Mouse (Mus musculus) heart, postnatal 14 days (tissue): ENCODE results near the gene Ltbp4. TPM values are rescaled to one million over a fixed set of nuclear protein-coding genes. Genes with fewer than 3 reads are reported as not detected.

Experiments used
- DNase-seq, 2 experiments: peaks; one replicate each; pipeline ENCODE4 v3.0.0; 2021 to 2022
- intact Hi-C: fragments of 180-260 bp; cut with DNase I; formaldehyde crosslinking; loops from one replicate; pipeline ENCODE4 v1.15.1; 2025
- total RNA-seq, 2 experiments: library from RNA; stranded (reverse); gene quantifications; 2 replicates each; pipeline ENCODE4 v1.2.3; 2021

Ltbp4 gene
- total RNA-seq, 2 experiments from 2014 or later, result 354 to 358 TPM

GRCm38 (mm10) chr7:27276021-27276420, 61.5 kb downstream of the Ltbp4 start:
- DNase-seq, result no peak
- intact Hi-C loops, result loop anchor here (2.0 to 5.0 kb wide), 3 partner anchors 34 to 499 kb away; no protein-coding TSS in a partner anchor

DNA sequence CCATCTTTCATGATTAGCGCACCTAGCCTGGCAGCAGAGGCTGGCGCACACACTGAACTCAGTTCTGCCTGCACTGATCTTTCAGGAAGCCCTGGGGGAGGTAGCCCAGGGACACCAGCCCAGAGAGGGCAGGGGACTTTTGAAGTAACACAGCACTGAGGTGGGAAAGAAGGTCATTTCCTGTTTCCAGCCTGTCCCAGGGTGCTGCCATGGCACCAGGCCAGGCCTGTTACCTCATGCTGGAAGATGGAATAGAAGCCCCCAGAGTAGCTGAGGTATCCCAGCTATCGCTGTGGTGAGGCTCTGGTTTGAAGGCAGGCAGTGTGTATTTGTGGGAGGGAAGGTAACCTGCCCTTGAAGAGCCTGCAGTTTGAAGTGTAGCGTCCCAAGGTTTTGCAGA, 62.6 kb downstream of the Ltbp4 start:
- no peak for DNase-seq
- intact Hi-C loops, result loop anchor here (5.0 kb wide), 2 partner anchors 33 to 498 kb away; no protein-coding TSS in a partner anchor

- intact Hi-C loops, result no loop called here
- peak in 1 of 2 experiments; percentile 43 for DNase-seq
Measured at GRCm38 (mm10) chr7:27273739-27274351, 63.6 kb downstream of the Ltbp4 start.

- intact Hi-C loops, result no loop called here
- DNase-seq, result no peak
Measured at GRCm38 (mm10) chr7:27271423-27271822, 66.1 kb downstream of the Ltbp4 start.

GRCm38 (mm10) chr7:27266515-27267128, 70.9 kb downstream of the Ltbp4 start:
- intact Hi-C loops, result no loop called here
- DNase-seq, result no peak

DNA sequence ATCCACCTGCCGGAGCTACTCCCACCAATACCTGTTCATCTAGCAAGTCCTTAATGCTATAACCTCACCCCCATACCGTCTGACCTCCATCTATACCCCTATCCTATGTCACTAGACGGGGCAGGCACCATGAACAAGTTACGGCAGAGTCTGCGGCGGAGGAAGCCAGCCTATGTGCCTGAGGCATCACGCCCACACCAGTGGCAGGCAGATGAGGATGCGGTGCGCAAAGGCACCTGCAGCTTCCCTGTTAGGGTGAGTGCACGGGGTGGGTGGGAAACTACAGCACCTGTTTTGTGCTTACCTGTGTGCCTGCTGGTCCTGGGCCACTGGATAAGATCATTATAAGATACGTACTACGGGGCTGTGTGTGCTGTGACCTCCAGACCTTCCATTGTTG, 72.7 kb downstream of the Ltbp4 start:
- DNase-seq, result no peak
- intact Hi-C loops, result no loop called here

GRCm38 (mm10) chr7:27261888-27262287, 75.6 kb downstream of the Ltbp4 start:
- intact Hi-C loops, result no loop called here
- DNase-seq, result no peak

GRCm38 (mm10) chr7:27260856-27261255, 76.6 kb downstream of the Ltbp4 start:
- intact Hi-C loops, result no loop called here

DNA sequence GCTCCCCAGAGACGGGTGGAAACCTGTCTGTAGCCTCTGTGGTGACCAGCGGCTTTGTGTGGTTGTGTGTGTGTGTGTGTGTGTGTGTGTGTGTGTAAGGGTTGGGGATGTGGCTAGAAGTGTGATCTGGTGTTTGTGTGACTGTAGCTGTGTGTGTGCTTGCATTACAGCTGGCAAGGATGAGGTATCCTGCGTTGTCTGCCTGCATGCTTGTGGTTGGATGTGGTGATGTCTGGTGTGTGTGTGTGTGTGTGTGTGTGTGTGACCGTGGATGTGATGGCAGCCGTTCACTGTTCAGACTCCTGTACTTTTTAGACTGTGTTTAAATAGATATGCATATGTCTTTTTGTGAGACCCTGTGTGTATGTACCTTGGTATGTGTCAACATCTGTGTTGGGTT, 77.7 kb downstream of the Ltbp4 start:
- intact Hi-C loops, result loop anchor here (2.0 kb wide), 1 partner anchor 25 kb away; no protein-coding TSS in a partner anchor
- DNase-seq, result no peak

More at GRCm38 (mm10) chr7:27260856-27261255, 76.6 kb downstream of the Ltbp4 start:
- no peak for DNase-seq

DNA sequence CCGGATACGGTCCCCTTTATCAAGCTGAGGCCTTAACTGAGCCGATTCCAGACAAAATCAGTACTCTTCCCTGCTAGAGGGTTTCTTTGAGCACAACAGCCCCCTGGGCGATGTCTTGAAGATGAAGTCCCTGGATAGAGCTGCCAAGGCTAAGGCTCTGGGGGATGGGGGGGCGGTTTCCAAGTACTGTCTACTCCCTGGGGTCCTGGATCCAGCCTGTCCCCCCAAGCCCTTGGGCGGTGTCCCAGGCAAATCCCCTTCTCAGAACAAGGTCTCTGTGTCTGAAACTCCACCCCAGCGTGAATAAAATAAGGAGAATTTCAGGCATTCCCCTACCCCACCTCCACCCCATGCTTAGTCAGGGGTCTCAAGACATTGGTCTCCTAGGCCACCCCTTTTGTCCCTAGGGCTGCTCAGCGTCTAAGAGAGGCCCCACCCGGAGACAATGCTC, 78.2 kb downstream of the Ltbp4 start:
- intact Hi-C loops, result loop anchor here (2.0 kb wide), 1 partner anchor 24 kb away; no protein-coding TSS in a partner anchor
- peak in 1 of 2 experiments; percentile 29 for DNase-seq

GRCm38 (mm10) chr7:27258205-27258899, 79.1 kb downstream of the Ltbp4 start, which contains the start of gene Numbl:
Numbl (plus strand) TSS chr7:27258433.
- peak; percentile 92 for DNase-seq
- intact Hi-C loops, result loop anchor here (2.0 kb wide), 1 partner anchor 24 kb away; no protein-coding TSS in a partner anchor

GRCm38 (mm10) chr7:27257852-27258204, 79.7 kb downstream of the Ltbp4 start:
- intact Hi-C loops, result loop anchor here (2.0 kb wide), 1 partner anchor 23 kb away; no protein-coding TSS in a partner anchor
- no peak for DNase-seq

DNA sequence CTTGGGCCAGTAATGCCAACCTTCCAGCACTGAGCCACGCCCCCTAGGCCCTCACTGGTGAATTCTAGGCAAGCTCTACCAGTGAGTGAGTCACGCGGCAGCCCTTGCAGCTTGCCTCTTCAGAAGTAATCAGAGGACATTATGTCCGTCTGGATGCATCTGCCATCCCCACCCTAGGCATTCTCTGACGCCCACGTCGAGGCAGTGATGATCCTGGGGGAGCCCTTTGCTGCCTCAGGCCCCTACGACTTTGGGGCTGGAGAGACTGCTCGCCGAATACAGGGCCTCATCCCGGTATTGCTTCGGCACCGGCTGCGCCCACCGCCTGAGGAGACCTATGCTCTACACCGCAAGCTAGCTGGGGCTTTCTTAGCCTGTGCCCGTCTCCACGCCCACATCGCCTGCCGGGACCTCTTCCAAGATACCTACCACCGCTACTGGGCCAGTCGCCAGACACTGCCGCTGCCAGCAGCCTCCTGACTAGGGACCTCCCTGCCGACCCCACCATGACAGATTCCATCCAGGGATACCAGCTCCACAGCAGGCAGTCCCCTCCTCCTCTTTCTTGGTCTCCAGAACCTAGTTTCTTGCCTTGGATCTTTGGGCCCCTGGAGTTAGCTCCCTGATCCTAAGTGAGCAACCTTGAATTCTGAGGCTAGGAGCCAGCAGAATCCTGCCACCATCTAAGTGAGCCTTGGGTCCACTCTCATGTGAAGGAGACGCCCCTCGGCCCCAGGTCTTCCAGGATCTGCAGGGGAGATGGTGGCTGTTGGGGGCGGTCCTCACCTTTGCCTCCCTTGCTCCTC, 80.2 kb downstream of the Ltbp4 start:
- DNase-seq, result peak; percentile 48 to 61
- intact Hi-C loops, result no loop called here

DNA sequence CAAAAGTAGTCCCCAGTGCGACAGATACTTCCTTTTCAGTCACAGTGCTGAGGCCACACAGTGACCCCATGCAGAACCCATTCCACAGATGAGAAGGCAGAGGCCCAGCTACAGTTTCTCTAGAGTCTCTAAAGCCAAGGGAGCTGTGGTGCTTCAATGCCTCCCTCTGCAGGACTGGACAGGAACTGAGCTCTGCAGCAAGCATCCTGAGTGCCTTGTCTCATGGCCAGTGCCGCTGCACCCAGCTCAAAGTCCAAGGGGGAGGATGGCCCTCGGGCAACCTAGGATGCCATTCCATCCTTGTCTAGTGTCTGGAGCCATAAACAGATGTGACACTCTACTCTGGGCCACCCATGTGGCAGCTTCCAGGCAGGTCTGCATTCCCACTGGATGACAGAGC, 81.8 kb downstream of the Ltbp4 start:
- intact Hi-C loops, result no loop called here
- peak in 1 of 2 experiments; percentile 29 for DNase-seq

Other genes starting within 250 kb of the Ltbp4 start
- 10 to 100 TPM in 1 of 2 experiments, under 1 TPM in 1; 0.12 to 25.5 TPM for gene Cyp2f2, start 217.8 kb downstream of the Ltbp4 start, total RNA-seq
- not detected for gene Cyp2t4, start 184.0 kb downstream of the Ltbp4 start, total RNA-seq
- gene Egln2, start 170.9 kb downstream of the Ltbp4 start, total RNA-seq, result 10 to 100 TPM; 60.1 to 60.6 TPM
- 10 to 100 TPM; 21.9 to 22.1 TPM for gene Rab4b, start 158.8 kb downstream of the Ltbp4 start, total RNA-seq
- not detected for gene Gm21983, start 156.6 kb downstream of the Ltbp4 start, total RNA-seq
- not detected for gene Mia, start 156.5 kb downstream of the Ltbp4 start, total RNA-seq
- 10 to 100 TPM; 12.3 to 12.5 TPM for gene BC024978, start 141.9 kb downstream of the Ltbp4 start, total RNA-seq
- 10 to 100 TPM; 38.9 to 47.7 TPM for gene Snrpa, start 141.4 kb downstream of the Ltbp4 start, total RNA-seq
- gene Itpkc, start 109.0 kb downstream of the Ltbp4 start, total RNA-seq, result 1 to 10 TPM; 4.5 to 5.5 TPM
- 1 to 10 TPM; 7.0 to 8.8 TPM for gene Coq8b, start 104.7 kb downstream of the Ltbp4 start, total RNA-seq
- gene Numbl, start 79.3 kb downstream of the Ltbp4 start, total RNA-seq, result 1 to 10 TPM; 7.9 to 8.5 TPM
- 1 to 10 TPM; 8.6 to 9.7 TPM for gene Shkbp1, start 18.3 kb upstream of the Ltbp4 start, total RNA-seq
- under 1 TPM in 1 of 2 experiments, not detected in 1; 0.76 TPM for gene Gm20479, start 19.7 kb upstream of the Ltbp4 start, total RNA-seq
- under 1 TPM; 0.14 to 0.20 TPM for gene Sptbn4, start 110.0 kb upstream of the Ltbp4 start, total RNA-seq
- 10 to 100 TPM; 34.3 to 34.9 TPM for gene Blvrb, start 110.3 kb upstream of the Ltbp4 start, total RNA-seq
- gene Sertad3, start 136.1 kb upstream of the Ltbp4 start, total RNA-seq, result 1 to 10 TPM; 7.6 to 8.5 TPM
- 10 to 100 TPM; 10.9 to 11.4 TPM for gene Sertad1, start 149.2 kb upstream of the Ltbp4 start, total RNA-seq
- 1 to 10 TPM; 1.4 to 2.8 TPM for gene Prx, start 161.6 kb upstream of the Ltbp4 start, total RNA-seq
- under 1 TPM; 0.32 to 0.55 TPM for gene Hipk4, start 185.6 kb upstream of the Ltbp4 start, total RNA-seq
- gene Pld3, start 215.5 kb upstream of the Ltbp4 start, total RNA-seq, result 10 to 100 TPM; 29.0 to 31.8 TPM
- 10 to 100 TPM; 53.0 to 62.2 TPM for gene 2310022A10Rik, start 215.5 kb upstream of the Ltbp4 start, total RNA-seq